Mouse (Mus musculus) thymus, adult 2 months (tissue): ENCODE measurements around the gene Rims1.

Experiments used
- CTCF ChIP-seq: fragments of 200-500 bp; IDR thresholded peaks from 2 replicates; pipeline ENCODE4 v1.5.1; 2012; ENCODE audit warnings: mild to moderate bottlenecking, control low read depth, low read length, moderate library complexity, borderline replicate concordance; ENCODE audit not compliant: control insufficient read depth, poor library complexity, insufficient read depth; ENCODE audit errors: extremely low read depth
- POLR2A ChIP-seq: fragments of 200-500 bp; IDR thresholded peaks from 2 replicates; pipeline ENCODE4 v1.6.1; 2012; ENCODE audit warnings: mild to moderate bottlenecking, low read length, control low read depth, moderate library complexity; ENCODE audit not compliant: control insufficient read depth, poor library complexity, insufficient read depth; ENCODE audit errors: extremely low read depth

DNA sequence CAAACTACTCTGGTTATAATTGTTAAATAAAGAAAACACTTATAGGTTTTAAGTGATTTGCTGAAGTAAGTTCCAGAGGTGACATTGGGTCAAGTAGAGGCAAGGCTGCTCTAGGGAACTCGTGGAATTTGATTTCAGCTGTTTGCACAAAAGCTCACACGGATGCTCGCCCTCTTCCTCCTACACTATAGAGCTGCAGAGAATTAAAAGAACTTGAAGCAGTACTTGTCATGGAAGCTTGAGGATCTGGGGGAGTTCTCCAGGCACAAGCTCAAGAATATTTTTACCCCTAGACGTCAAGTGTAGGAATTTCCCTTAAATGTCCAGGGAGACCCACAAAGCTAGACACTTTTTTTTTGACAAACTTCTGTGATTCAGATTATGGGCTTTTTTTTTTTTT, 42.4 kb downstream of the Rims1 start:
- TF ChIP-seq CTCF (no peak), POLR2A (no peak)
